Mouse (Mus musculus) embryonic facial prominence, embryonic 10.5 days (tissue): ENCODE measurements at regions not wholly inside any gene's neighbourhood (a gene's known extent, or its start where the extent isn't known, plus 50 kb on each side); places are given as distances from the start of the nearest gene placed in this dataset.

Source experiments
- DNase-seq: peaks from one replicate; pipeline ENCODE4 v3.0.0-alpha.2; 2017; ENCODE audit warnings: low spot score
- H3K27ac ChIP-seq: fragments of 300-500 bp; sonication (generic); replicated peaks from 2 replicates; pipeline ENCODE4 v1.5.1; 2016; ENCODE audit warnings: mild to moderate bottlenecking
- H3K27me3 ChIP-seq: fragments of 300-500 bp; sonication (generic); replicated peaks from 2 replicates; pipeline ENCODE4 v1.6.1; 2016; ENCODE audit warnings: low read depth, mild to moderate bottlenecking; ENCODE audit not compliant: poor library complexity, severe bottlenecking
- H3K36me3 ChIP-seq: fragments of 300-500 bp; sonication (generic); replicated peaks from 2 replicates; pipeline ENCODE4 v1.6.1; 2016; ENCODE audit warnings: mild to moderate bottlenecking, moderate library complexity
- H3K4me1 ChIP-seq: fragments of 300-500 bp; sonication (generic); 2 replicates; pipeline ENCODE4 v1.6.1; 2016
- H3K4me3 ChIP-seq: fragments of 300-500 bp; sonication (generic); 2 replicates; pipeline ENCODE4 v1.5.1; 2016; ENCODE audit warnings: mild to moderate bottlenecking, moderate library complexity
- H3K9me3 ChIP-seq: fragments of 300-500 bp; sonication (generic); 2 replicates; pipeline ENCODE4 v1.6.1; 2016; ENCODE audit warnings: mild to moderate bottlenecking
- WGBS: fragments of 180-500 bp; shearing (Covaris S2); methylation state at CpG from one replicate; pipeline ENCODE4 v1.1.7; 2016; 5-methylcytosine and 5-hydroxymethylcytosine counted together

DNA sequence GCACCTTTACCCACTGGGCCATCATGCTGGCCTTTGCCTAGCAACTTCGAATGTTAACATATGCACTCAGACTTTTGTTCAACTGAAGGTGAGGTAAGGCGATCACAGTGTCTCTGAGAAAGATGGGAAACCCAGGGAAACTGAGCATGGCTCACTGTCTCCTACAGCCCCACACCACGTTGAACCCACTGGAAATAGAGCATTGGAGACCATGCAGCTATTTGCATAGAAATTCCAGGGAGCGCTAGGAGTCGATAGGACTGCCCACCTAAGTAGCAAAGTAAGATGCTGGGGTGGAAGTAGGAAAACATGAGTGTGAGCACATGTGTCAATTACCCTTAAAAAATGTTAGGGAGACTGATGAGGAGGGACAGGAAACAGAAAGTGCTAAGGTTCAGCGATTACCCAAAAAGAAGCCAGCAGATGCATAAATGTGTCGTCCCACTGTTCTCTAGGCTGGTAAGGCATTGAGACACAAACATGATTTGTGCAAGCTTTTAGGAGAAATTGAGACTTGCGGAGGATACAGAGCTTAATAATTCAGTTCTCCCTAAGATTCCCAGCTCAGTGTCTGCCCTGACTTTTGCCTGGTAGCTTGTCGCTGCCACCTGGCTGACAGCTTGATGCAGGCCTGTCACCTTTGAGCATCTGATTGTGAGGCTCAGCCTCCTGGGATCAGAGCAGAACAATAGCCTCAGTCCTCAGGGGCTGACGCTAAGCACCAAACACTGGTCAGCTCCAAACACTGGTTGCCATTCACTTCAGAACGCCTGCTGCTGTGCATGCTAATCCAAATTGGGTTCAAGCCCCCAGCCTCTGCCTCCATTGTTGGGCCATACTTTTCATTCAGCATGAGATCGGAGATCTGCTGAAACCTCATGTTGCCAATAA is 183.7 kb upstream of the Rgma start:
- H3K36me3 ChIP-seq: no peaks in the 10 kb centered on the region; the same call in 1 of the 2 replicates
- 32% methylated on average over 12 of the region's 12 CpGs for WGBS
- no peak overlapping the region for H3K4me3 ChIP-seq
- H3K27me3 ChIP-seq: no peaks in the 10 kb centered on the region
- peaks cover 29% of the 10 kb centered on the region for H3K4me1 ChIP-seq
- H3K27ac ChIP-seq: peak overlapping the region; percentile 57
- no peaks in the 10 kb centered on the region for H3K9me3 ChIP-seq
- peak; percentile 41 for DNase-seq

- H3K36me3 ChIP-seq: no peaks in the 10 kb centered on the region; the same call in 1 of the 2 replicates
- H3K4me3 ChIP-seq: no peak overlapping the region
- H3K9me3 ChIP-seq: no peaks in the 10 kb centered on the region
- no peak overlapping the region; the same call in 1 of the 2 replicates for H3K27ac ChIP-seq
- H3K4me1 ChIP-seq: peaks cover 34% of the 10 kb centered on the region
- WGBS: 84% methylated on average over 7 of the region's 7 CpGs
- H3K27me3 ChIP-seq: no peaks in the 10 kb centered on the region
- no peak for DNase-seq
Observed at GRCm38 (mm10) chr7:73192839-73193238, 182.5 kb upstream of the Rgma start.

GRCm38 (mm10) chr7:73195306-73195705 is 180.0 kb upstream of the Rgma start:
- Histone ChIP-seq H3K9me3 (peaks cover 6% of the 10 kb centered on the region; the same call in 1 of the 2 replicates), H3K27ac (peak overlapping the region; percentile 19; the same call in 1 of the 2 replicates), H3K4me3 (no peak overlapping the region), H3K36me3 (no peaks in the 10 kb centered on the region; the same call in 1 of the 2 replicates), H3K27me3 (no peaks in the 10 kb centered on the region), H3K4me1 (peaks cover 34% of the 10 kb centered on the region)
- WGBS: 72% methylated on average over 4 of the region's 4 CpGs
- DNase-seq: no peak

- no peak overlapping the region for H3K4me3 ChIP-seq
- 50% methylated on average over 12 of the region's 12 CpGs for WGBS
- peaks cover 21% of the 10 kb centered on the region for H3K4me1 ChIP-seq
- H3K36me3 ChIP-seq: no peaks in the 10 kb centered on the region; the same call in 1 of the 2 replicates
- 0 out of 2 replicates have a peak overlapping the region, but pooled peaks have one; percentile 31 for H3K27ac ChIP-seq
- no peaks in the 10 kb centered on the region for H3K27me3 ChIP-seq
- H3K9me3 ChIP-seq: peaks cover 6% of the 10 kb centered on the region; the same call in 1 of the 2 replicates
- no peak for DNase-seq
Observed at GRCm38 (mm10) chr7:73196851-73197531, 178.3 kb upstream of the Rgma start.

- 86% methylated on average over 5 of the region's 5 CpGs for WGBS
- DNase-seq: no peak
Observed at GRCm38 (mm10) chr7:73198069-73198468, 177.2 kb upstream of the Rgma start.

DNA sequence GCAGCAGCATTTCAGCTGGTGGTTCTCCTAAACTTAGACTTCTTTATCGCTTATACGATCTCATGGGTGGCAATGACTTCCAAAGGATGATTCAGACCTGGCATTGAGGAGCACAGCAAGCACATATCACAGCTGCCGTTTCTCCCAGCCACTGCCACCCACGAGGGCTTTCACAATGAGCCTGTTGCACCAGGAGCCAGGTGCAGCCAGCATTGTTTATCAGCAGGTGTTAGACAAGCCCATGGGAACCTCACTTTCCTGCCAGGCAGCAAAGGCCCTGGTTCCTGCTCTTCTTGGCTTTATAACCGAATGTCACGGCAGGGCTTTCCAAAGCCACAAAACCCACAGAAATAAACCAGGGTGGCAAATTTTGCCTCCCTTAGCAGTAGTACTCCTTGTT is 175.3 kb upstream of the Rgma start:
- no peak overlapping the region for H3K4me3 ChIP-seq
- WGBS: 89% methylated on average over 6 of the region's 6 CpGs
- no peak overlapping the region for H3K27ac ChIP-seq
- no peak for DNase-seq
- peaks cover 11% of the 10 kb centered on the region for H3K4me1 ChIP-seq
- no peaks in the 10 kb centered on the region for H3K27me3 ChIP-seq
- H3K9me3 ChIP-seq: peaks cover 11% of the 10 kb centered on the region
- no peaks in the 10 kb centered on the region for H3K36me3 ChIP-seq

More at GRCm38 (mm10) chr7:73198069-73198468, 177.2 kb upstream of the Rgma start:
- Histone ChIP-seq H3K27ac (no peak overlapping the region), H3K9me3 (peaks cover 6% of the 10 kb centered on the region; the same call in 1 of the 2 replicates), H3K4me3 (no peak overlapping the region), H3K4me1 (peaks cover 11% of the 10 kb centered on the region), H3K36me3 (no peaks in the 10 kb centered on the region; the same call in 1 of the 2 replicates), H3K27me3 (no peaks in the 10 kb centered on the region)

- peaks cover 5% of the 10 kb centered on the region for H3K4me1 ChIP-seq
- WGBS: 80% methylated on average over 6 of the region's 6 CpGs
Observed at GRCm38 (mm10) chr7:73201330-73201729, 174.0 kb upstream of the Rgma start.

GRCm38 (mm10) chr7:73206922-73207811 is 168.1 kb upstream of the Rgma start:
- Histone ChIP-seq H3K27me3 (no peaks in the 10 kb centered on the region), H3K36me3 (no peaks in the 10 kb centered on the region), H3K4me3 (no peak overlapping the region), H3K9me3 (peaks cover 5% of the 10 kb centered on the region), H3K27ac (peak overlapping the region; percentile 37), H3K4me1 (peaks cover 35% of the 10 kb centered on the region)
- 54% methylated on average over 7 of the region's 7 CpGs for whole genome bisulfite sequencing
- no peak for DNase-seq

More at GRCm38 (mm10) chr7:73201330-73201729, 174.0 kb upstream of the Rgma start:
- Histone ChIP-seq H3K9me3 (peaks cover 11% of the 10 kb centered on the region), H3K4me3 (no peak overlapping the region), H3K27me3 (no peaks in the 10 kb centered on the region), H3K27ac (no peak overlapping the region), H3K36me3 (no peaks in the 10 kb centered on the region)
- DNase-seq: no peak

- peak overlapping the region; percentile 89 for H3K27ac ChIP-seq
- H3K27me3 ChIP-seq: no peaks in the 10 kb centered on the region
- peaks cover 5% of the 10 kb centered on the region for H3K9me3 ChIP-seq
- no peak for DNase-seq
- H3K36me3 ChIP-seq: no peaks in the 10 kb centered on the region
- peaks cover 35% of the 10 kb centered on the region for H3K4me1 ChIP-seq
- H3K4me3 ChIP-seq: no peak overlapping the region; the same call in 1 of the 2 replicates
- 54% methylated on average over 4 of the region's 4 CpGs for WGBS
Observed at GRCm38 (mm10) chr7:73208479-73208816, 166.9 kb upstream of the Rgma start.

DNA sequence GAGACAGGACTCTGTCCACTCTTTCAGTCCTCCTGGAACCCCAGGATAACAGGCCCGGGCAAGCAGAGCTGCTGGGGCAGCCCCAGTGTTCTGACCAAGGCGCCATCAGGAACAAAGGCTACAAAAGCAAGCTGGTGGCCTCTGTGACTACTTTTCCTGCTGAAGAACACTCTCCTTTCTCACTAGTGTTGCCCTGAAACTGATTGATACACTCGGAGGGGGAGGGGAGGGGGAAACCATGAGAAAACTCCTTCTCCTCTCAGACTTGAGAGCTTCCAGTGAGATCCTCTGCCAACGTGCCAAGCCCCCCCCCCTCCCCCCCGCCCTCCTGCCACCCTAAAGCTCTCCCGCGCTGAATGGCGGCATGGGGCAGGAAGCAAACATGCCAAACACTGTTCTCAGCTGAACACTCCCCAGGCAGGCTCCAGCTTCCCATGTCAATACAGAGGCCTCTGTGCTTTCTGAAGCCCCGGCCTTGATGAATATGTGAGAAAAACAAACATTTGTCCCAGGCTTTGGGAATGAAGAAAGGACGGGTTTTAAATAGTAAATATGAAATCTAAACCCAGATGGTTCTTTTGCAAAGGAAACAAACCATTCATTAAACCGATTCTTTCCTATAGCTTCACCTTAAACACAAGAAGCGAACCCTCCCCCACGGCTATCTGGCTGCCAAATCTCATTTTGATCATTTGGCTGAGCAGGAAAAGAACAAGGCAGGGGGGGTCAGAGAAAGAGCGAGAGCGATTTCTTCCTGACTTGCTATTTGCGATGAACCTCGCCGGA is 166.3 kb upstream of the Rgma start:
- H3K36me3 ChIP-seq: no peaks in the 10 kb centered on the region
- peaks cover 5% of the 10 kb centered on the region for H3K9me3 ChIP-seq
- peaks cover 35% of the 10 kb centered on the region for H3K4me1 ChIP-seq
- DNase-seq: peak; percentile 58
- 19% methylated on average over 18 of the region's 18 CpGs for whole genome bisulfite sequencing
- peak overlapping the region; percentile 89 for H3K27ac ChIP-seq
- no peaks in the 10 kb centered on the region for H3K27me3 ChIP-seq
- peak overlapping the region; percentile 28; the same call in 1 of the 2 replicates for H3K4me3 ChIP-seq

DNA sequence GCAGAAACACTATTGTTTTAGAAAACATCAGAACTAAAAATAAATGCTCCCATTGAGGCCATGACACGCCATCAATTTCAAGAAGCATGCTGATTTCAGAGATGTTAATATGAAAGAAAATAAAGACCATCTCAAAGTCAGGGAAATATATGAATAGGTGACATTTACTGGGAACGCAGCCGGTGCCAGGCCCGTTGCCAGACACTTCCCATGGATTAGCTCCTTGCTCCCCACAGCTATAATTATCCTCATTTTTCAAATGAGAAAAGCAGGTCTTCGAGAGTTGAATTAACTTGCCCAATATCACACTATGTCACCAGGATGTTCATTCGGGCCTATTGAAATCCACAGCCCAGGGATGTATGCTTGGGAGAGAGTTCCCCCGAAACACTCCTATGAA is 165.2 kb upstream of the Rgma start:
- DNase-seq: no peak
- Histone ChIP-seq H3K9me3 (no peaks in the 10 kb centered on the region), H3K36me3 (no peaks in the 10 kb centered on the region), H3K4me3 (no peak overlapping the region), H3K4me1 (peaks cover 35% of the 10 kb centered on the region), H3K27me3 (no peaks in the 10 kb centered on the region), H3K27ac (no peak overlapping the region)
- WGBS: 88% methylated on average over 7 of the region's 7 CpGs
